In the genomic region with DNA sequence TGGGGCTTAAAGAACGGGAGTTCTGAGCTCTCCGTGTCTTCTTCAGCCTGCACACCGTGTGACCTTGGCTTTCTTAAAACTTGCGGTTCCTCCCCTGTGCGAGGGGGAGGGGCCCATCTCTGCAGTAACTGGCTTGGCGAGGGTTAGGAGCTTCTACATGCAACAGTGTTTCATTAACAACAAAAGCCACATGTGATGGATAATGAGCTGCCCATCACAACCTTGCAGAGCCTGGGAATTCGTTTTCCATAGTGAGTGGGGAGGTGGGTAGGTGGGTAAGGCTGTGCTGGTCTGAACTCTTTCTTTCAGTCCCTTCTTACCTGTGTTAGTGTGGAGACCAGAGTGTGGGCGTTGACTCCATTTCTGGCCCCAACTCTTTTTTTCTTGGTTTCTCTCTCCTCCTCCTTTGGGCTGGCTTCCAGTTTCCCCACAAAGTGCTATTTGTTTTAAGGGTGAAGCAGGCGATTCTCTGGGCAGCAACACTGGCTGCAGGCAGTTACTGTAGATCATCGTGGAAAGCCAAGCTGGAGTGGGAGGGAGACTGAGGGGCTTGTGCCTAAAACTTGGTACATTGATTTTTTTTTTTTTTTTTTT, we compare ENCODE assay signal across 8 mouse cellular contexts. TPM values are rescaled to one million over a fixed set of nuclear protein-coding genes. Genes with fewer than 3 reads are reported as not detected.
DNase-seq lines count a peak whose midpoint lies in the region; ATAC-seq lines count a peak whose summit lies in the region.

No protein-coding gene starts in this region.

- ATAC-seq in neural tube, embryonic 15.5 days (ENCODE audit: low FRiP score): peak; percentile 49; the same call in 1 of the 2 replicates

- no peaks in the 10 kb centered on the region for H3K36me3 ChIP-seq in neural tube, embryonic 15.5 days

- 47% methylated on average over 10 of the region's 10 CpGs for whole genome bisulfite sequencing in neural tube, embryonic 15.5 days

- no peaks in the 10 kb centered on the region for H3K27me3 ChIP-seq in neural tube, embryonic 15.5 days (replicated peaks)

- no peak overlapping the region for H3K9ac ChIP-seq in neural tube, embryonic 15.5 days (replicated peaks)

- peaks cover 50% of the 10 kb centered on the region for H3K4me1 ChIP-seq in neural tube, embryonic 15.5 days

- peak overlapping the region; percentile 75 for H3K27ac ChIP-seq in neural tube, embryonic 15.5 days (replicated peaks)

- no peak overlapping the region for H3K4me3 ChIP-seq in neural tube, embryonic 15.5 days (replicated peaks)

- peak; percentile 53 for DNase-seq in adrenal gland, postnatal 10 days
- no peak for DNase-seq in adrenal gland, adult 8-10 months
- peak; percentile 60 for DNase-seq in right cerebral cortex, adult 18-20 months
- DNase-seq in right cerebral cortex, postnatal 25 days: no peak
- DNase-seq in kidney, postnatal 25 days: peak; percentile 58 to 67
- no peak for DNase-seq in MN1 (ENCODE audit: low spot score)
- no peak for DNase-seq in gastrocnemius, adult 18-20 months (ENCODE audit: low spot score)

- peak overlapping the region; percentile 11 for H3K4me2 ChIP-seq in neural tube, embryonic 15.5 days

- no peaks in the 10 kb centered on the region for H3K9me3 ChIP-seq in neural tube, embryonic 15.5 days (replicated peaks)

RNA-seq across cellular contexts. Expression of gene Lrrc8d, which starts 15.9 kb away (rescaled TPM):
- total RNA-seq in adrenal gland, postnatal 10 days (2021): 10 to 100 TPM; 61.3 to 77.2 TPM
- 100 to 1,000 TPM; 129 to 144 (median 136) TPM for total RNA-seq in adrenal gland, adult 8-10 months (2022)
- 28.6 and 29.4 TPM in 2 replicates for polyA plus RNA-seq in neural tube, embryonic 15.5 days (2015; fragmentation: Nextera tagmentation; extraction: Ambion mirVana)
- total RNA-seq in gastrocnemius, adult 18-20 months (2021): 1 to 10 TPM; 3.3 to 5.0 TPM

Comparison
In these comparisons a context has a peak if more than half of its experiments do, and no peak if none do; other contexts are left out.
1. DNase-seq: peak in adrenal gland, postnatal 10 days (single experiment), right cerebral cortex, adult 18-20 months (single experiment) and kidney, postnatal 25 days (2 of 2); none in adrenal gland, adult 8-10 months (single experiment), right cerebral cortex, postnatal 25 days (single experiment), MN1 (single experiment) and gastrocnemius, adult 18-20 months (single experiment).
2. RNA of gene Lrrc8d, which starts 15.9 kb away (total RNA-seq): 129 to 144 TPM in adrenal gland, adult 8-10 months and 61.3 to 77.2 TPM in adrenal gland, postnatal 10 days; 3.3 to 5.0 TPM in gastrocnemius, adult 18-20 months; every median in the first group is over 10 times any median in the second.